Mouse (Mus musculus) layer of hippocampus, adult 2 months (tissue): ENCODE results near the gene Frmd4a. TPM values are rescaled to one million over a fixed set of nuclear protein-coding genes. Genes with fewer than 3 reads are reported as not detected.

Experiments
- DNase-seq, 2 experiments: peaks; one replicate each; pipeline ENCODE4 v3.0.0; 2022; ENCODE audit warnings: low spot score in 2 of 2
- H3K27ac ChIP-seq: fragments of 200-600 bp; 2 replicates; pipeline ENCODE4 v1.8.1; 2022
- H3K4me3 ChIP-seq: fragments of 200-600 bp; 2 replicates; pipeline ENCODE4 v1.8.1; 2022; ENCODE audit warnings: mild to moderate bottlenecking
- CTCF ChIP-seq: fragments of 200-600 bp; conservative IDR thresholded peaks from 2 replicates; pipeline ENCODE4 v1.8.1; 2022; ENCODE audit warnings: antibody characterized with exemption, mild to moderate bottlenecking, moderate library complexity
- total RNA-seq, 2 experiments: library from RNA; stranded (reverse); gene quantifications; 2 replicates each; pipeline ENCODE4 v1.2.3; 2021

Gene Frmd4a
- total RNA-seq, 2 experiments from 2014 or later, result 69.1 to 82.3 TPM

DNA sequence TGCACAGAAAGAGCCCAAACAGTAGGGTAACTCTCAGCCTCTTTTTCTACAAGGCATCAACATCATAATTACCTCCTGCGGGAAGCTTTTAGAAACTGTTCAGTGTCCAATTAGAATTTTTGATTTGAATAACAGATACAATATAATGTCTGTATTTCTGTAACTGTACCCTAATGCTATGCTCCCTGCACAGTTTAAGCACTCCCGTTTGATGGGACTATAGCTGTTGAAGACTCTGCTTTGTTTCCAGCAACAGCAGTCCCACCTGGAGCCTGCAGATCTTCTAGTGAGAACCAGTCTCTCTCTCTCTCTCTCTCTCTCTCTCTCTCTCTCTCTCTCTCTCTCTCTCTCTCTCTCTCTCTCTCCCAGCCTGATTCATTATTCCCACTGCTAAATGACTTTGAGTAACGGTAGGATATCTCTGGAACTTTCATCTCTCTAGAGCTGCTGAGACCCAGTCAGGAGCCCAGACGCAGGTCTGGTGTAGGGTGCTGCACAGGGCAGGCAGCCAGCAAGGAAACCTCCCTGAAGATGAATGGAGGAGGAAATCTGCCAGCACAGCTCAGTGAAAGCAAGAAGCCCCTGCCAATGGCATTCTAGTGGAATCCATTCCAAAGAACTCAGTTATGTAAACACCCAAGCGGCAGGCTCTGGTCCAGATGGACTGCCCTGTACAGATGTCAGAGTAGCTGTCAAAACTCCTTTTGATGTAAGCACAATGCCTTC lies 395.5 kb downstream of the Frmd4a start:
- no peak overlapping the region for H3K27ac ChIP-seq
- DNase-seq, result peak; percentile 35 to 41
- no peak for TF ChIP-seq CTCF
- no peak overlapping the region for H3K4me3 ChIP-seq

- no peak for TF ChIP-seq CTCF
- no peak for DNase-seq
- H3K4me3 ChIP-seq, result no peak overlapping the region
- no peak overlapping the region for H3K27ac ChIP-seq
These were observed 396.2 kb downstream of the Frmd4a start for GRCm38 (mm10) chr2:4413596-4414335.

GRCm38 (mm10) chr2:4420679-4421312 lies 403.3 kb downstream of the Frmd4a start:
- DNase-seq, result no peak
- no peak for TF ChIP-seq CTCF
- Histone ChIP-seq H3K27ac (no peak overlapping the region), H3K4me3 (no peak overlapping the region)

DNA sequence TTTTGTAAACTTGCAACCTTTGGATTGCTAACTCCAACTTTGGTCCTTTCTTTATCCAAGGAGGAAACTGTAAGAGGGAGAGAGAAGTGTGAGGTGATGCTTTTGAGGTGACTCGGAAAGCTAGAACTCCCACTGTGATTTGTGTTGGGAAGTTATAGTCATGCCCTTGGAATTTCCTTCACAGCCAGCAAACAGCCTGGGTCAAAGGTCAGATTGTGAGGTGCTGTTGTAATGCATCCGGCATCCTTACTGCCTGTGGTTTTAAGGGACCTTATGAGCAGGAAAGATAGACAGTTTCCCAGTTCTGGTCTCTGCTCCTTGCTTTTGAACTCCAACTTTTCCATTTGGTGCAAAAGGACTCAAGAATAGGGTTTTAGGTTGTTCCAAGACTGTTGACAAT lies 404.2 kb downstream of the Frmd4a start:
- DNase-seq, result no peak
- Histone ChIP-seq H3K4me3 (no peak overlapping the region), H3K27ac (no peak overlapping the region)
- TF ChIP-seq CTCF, result no peak

DNA sequence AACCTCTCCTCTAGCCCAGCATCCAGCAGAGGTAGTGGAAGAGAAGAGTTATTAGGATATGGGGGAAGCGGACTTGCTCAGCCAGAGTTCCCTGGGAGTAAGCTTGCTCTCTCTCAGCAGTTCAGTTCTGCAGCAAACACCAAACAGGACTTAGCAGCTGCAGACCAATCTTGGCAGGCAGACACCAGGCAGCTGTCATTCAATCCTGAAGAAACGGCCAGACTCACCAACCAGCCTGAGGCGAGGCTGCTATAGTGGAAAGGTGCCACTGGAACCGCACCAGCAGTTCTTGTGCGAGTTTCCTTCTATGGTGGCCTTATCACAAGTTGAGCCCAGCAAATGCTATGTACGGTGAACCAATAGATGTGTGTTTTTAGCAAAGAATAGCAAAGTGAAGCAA lies 406.4 kb downstream of the Frmd4a start:
- Histone ChIP-seq H3K4me3 (no peak overlapping the region), H3K27ac (no peak overlapping the region)
- no peak for DNase-seq
- TF ChIP-seq CTCF, result no peak

GRCm38 (mm10) chr2:4428407-4428855 lies 410.9 kb downstream of the Frmd4a start:
- Histone ChIP-seq H3K4me3 (no peak overlapping the region), H3K27ac (peak overlapping the region; percentile 36; the same call in 1 of the 2 replicates)
- TF ChIP-seq CTCF, result no peak
- DNase-seq, result peak in 1 of 2 experiments; percentile 26

DNA sequence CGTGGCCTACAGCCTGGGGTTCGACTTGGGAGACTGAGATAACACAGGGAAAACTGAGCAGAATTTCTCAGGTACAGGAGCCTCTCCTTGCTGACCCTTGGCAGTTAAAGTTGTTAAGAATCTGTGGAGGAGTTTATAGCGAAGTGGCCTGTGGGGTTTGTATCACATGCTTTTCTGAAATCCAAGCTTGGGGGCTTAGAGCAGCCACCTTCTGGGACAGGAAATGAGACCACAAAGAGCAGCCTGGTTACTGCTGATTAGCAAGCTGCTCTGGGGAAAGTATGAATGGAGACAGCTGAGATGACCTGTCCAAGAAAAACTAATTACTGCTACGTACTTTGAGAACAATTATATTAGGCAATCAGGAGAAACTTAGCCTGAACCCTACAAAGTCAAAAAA lies 415.6 kb downstream of the Frmd4a start:
- H3K27ac ChIP-seq, result no peak overlapping the region
- no peak for DNase-seq
- no peak for TF ChIP-seq CTCF

DNA sequence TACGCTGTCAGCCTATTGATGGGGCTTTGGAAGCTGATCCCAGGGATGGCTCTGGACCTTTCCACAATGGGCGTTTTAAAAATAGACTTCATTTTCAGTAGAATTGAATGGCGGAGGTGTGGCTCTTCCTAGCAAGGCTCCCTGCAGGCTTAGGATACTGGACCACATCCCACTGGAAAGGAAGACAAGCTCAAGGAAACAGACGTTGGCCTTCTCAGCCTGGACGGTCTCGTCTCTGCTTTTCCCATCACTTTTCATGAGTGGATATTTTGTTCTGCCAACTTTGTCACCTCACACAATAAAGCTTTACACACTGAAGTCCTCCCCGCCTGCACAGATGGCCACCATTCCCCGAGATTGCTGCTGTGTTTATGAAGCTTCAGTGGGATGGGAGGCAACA lies 417.5 kb downstream of the Frmd4a start:
- Histone ChIP-seq H3K27ac (no peak overlapping the region), H3K4me3 (no peak overlapping the region)
- TF ChIP-seq CTCF, result no peak
- no peak for DNase-seq

More for the DNA sequence above, 415.6 kb downstream of the Frmd4a start:
- H3K4me3 ChIP-seq, result no peak overlapping the region

GRCm38 (mm10) chr2:4436361-4437231 lies 419.1 kb downstream of the Frmd4a start:
- Histone ChIP-seq H3K27ac (peak overlapping the region; percentile 36; the same call in 1 of the 2 replicates), H3K4me3 (no peak overlapping the region; the same call in 1 of the 2 replicates)
- TF ChIP-seq CTCF, result no peak; the same call in 1 of the 2 replicates
- peak; percentile 71 to 85 for DNase-seq

DNA sequence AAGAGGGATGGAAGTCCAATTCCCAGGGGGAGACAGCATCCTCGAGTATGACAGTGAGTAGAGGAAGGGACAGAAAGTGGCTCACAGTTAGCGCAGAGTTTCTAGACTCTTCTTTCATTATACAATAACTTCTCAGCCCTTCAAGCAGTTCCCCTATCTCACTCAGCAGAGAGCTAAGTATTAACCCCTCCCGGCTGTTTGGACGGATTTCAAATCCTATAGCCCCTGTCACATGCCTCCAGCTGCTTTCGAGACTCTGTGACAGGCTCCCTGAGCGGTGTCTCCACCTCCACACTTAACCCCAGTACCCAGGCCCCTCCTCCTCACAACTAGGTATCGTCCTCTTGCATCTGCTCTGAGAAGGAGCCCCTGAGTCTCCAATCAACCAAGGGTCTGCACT lies 421.2 kb downstream of the Frmd4a start:
- no peak for TF ChIP-seq CTCF
- Histone ChIP-seq H3K4me3 (no peak overlapping the region), H3K27ac (no peak overlapping the region)
- DNase-seq, result no peak

DNA sequence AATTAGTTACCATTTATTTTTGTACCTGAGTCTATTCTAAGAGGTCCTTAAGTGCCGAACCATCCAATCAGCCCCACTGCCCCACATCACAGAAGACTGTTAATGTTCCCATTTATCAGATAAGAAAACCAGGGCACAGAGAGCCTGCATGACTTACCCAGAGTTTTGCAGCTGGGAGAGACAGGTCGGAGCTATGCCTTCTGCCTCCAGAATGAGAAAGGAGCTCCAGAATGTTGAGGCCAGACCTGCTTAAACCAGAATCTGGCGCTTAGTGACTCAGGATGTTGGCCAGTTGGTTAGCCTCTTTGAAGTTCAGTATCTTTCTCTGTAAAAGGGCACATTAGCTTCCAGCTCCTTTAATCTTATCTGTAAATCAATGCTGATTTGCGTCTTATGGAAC lies 422.4 kb downstream of the Frmd4a start:
- no peak for TF ChIP-seq CTCF
- DNase-seq, result no peak
- H3K4me3 ChIP-seq, result no peak overlapping the region
- no peak overlapping the region for H3K27ac ChIP-seq

GRCm38 (mm10) chr2:4441840-4442239 lies 424.3 kb downstream of the Frmd4a start:
- no peak for TF ChIP-seq CTCF
- Histone ChIP-seq H3K27ac (no peak overlapping the region), H3K4me3 (no peak overlapping the region)
- DNase-seq, result no peak
